Mouse (Mus musculus): ENCODE measurements around the gene Tex48.

The Tex48 gene

GRCm38 (mm10) chr4:63596010-63596409 is 26.2 kb downstream of the Tex48 start:
- in situ Hi-C loops (cut with MboI, MseI): no loop called here

GRCm38 (mm10) chr4:63595259-63595658 is 27.0 kb downstream of the Tex48 start:
- in situ Hi-C loops (cut with MboI, MseI): no loop called here

- in situ Hi-C loops (cut with MboI, MseI): no loop called here
Observed at GRCm38 (mm10) chr4:63594459-63595110, 27.6 kb downstream of the Tex48 start.

GRCm38 (mm10) chr4:63590538-63590937 is 31.7 kb downstream of the Tex48 start:
- in situ Hi-C loops (cut with MboI, MseI): no loop called here

GRCm38 (mm10) chr4:63589987-63590386 is 32.2 kb downstream of the Tex48 start:
- in situ Hi-C loops (cut with MboI, MseI): no loop called here

GRCm38 (mm10) chr4:63586240-63586639 is 36.0 kb downstream of the Tex48 start:
- in situ Hi-C loops (cut with MboI, MseI): no loop called here

- in situ Hi-C loops (cut with MboI, MseI): no loop called here
Observed at GRCm38 (mm10) chr4:63585216-63585615, 37.0 kb downstream of the Tex48 start.

- in situ Hi-C loops (cut with MboI, MseI): no loop called here
Observed at GRCm38 (mm10) chr4:63582580-63582979, 39.6 kb downstream of the Tex48 start.

- in situ Hi-C loops (cut with MboI, MseI): no loop called here
Observed at GRCm38 (mm10) chr4:63580078-63580477, 42.1 kb downstream of the Tex48 start.

GRCm38 (mm10) chr4:63579649-63580048 is 42.6 kb downstream of the Tex48 start:
- in situ Hi-C loops (cut with MboI, MseI): no loop called here

GRCm38 (mm10) chr4:63572621-63573020 is 49.6 kb downstream of the Tex48 start:
- in situ Hi-C loops (cut with MboI, MseI): no loop called here

- in situ Hi-C loops (cut with MboI, MseI): no loop called here
Observed at GRCm38 (mm10) chr4:63570208-63570781, 51.9 kb downstream of the Tex48 start.

- in situ Hi-C loops (cut with MboI, MseI): no loop called here
Observed at GRCm38 (mm10) chr4:63569322-63569721, 52.9 kb downstream of the Tex48 start.

- in situ Hi-C loops (cut with MboI, MseI): no loop called here
Observed at GRCm38 (mm10) chr4:63567712-63568390, 54.4 kb downstream of the Tex48 start.

GRCm38 (mm10) chr4:63562742-63563141 is 59.5 kb downstream of the Tex48 start:
- in situ Hi-C loops (cut with MboI, MseI): loop anchor here (5.0 kb wide), 2 partner anchors 60 to 150 kb away; no protein-coding TSS in a partner anchor

GRCm38 (mm10) chr4:63561861-63562675 is 60.2 kb downstream of the Tex48 start:
- in situ Hi-C loops (cut with MboI, MseI): loop anchor here (5.0 kb wide), 2 partner anchors 60 to 150 kb away; no protein-coding TSS in a partner anchor

GRCm38 (mm10) chr4:63560079-63560478 is 62.1 kb downstream of the Tex48 start:
- in situ Hi-C loops (cut with MboI, MseI): loop anchor here (5.0 kb wide), 2 partner anchors 58 to 148 kb away; no protein-coding TSS in a partner anchor

- in situ Hi-C loops (cut with MboI, MseI): loop anchor here in 1 of 2 experiments (5.0 kb wide), 1 partner anchor 822 kb away; no protein-coding TSS in a partner anchor
Observed at GRCm38 (mm10) chr4:63559127-63559697, 63.0 kb downstream of the Tex48 start.

GRCm38 (mm10) chr4:63558407-63559081 is 63.7 kb downstream of the Tex48 start, which contains the start of gene Tmem268:
TSS of gene Tmem268 (plus strand) at chr4:63558781.
- in situ Hi-C loops (cut with MboI, MseI): loop anchor here in 1 of 2 experiments (5.0 kb wide), 1 partner anchor 821 kb away; no protein-coding TSS in a partner anchor
